Mouse (Mus musculus): ENCODE data around the gene Ddx39b. TPM values are rescaled to one million over a fixed set of nuclear protein-coding genes. Genes with fewer than 3 reads are reported as not detected.
A peak's percentile ranks its signal among the peaks of the same experiment; 100 is the strongest.

The Ddx39b gene
- polyA plus RNA-seq, 1 experiment from 2014 or later = 339 TPM

DNA sequence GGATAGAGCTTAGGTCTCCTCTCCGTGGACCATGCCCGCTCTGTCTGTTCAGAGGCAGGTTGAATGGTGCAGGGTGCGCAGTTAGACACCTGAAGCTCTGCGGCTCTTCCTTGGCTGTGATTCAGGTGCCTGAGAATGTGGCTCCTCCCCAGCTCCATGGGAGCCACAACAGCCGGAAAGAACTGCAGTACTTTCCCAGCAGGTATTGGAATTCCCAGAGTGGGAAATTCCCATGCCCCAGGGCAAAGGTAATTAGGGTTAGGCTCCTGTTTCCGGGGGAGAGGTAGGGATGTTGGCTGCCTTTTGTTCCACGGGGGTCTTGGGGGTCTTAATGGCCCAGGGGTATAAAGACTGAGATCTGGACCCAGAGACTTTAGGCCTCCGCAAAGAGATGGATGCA is 42.6 kb upstream of the Ddx39b start:
- no peak for ATAC-seq

DNA sequence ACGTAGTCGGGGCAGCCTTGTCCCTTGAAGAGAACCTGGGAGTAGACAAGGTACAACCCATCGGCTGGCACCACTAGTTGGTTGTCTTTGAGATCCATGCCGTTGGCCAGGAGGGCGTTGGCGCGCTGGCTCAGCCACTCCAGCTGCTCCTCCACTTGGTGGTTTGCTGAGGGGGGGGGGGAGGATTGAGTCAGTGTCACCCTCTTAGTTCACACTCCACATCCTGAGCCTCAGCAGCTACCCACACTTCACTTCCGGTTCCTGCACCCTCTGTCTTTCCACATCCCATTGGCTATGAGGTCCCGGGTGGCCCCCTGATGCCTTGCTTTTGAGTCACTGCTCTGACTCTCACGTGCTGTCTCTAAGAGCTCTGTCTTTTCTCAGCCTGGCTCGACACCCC is 41.1 kb upstream of the Ddx39b start:
- no peak for ATAC-seq
- WGBS = 90% methylated on average over 11 of the region's 11 CpGs
- Histone ChIP-seq H3K27ac (ENCODE audit: low read length) (no peak overlapping the region), H3K4me3 (ENCODE audit: low read depth, low read length) (no peak overlapping the region), H3K9me3 (replicated peaks; ENCODE audit: control insufficient read depth, low read length, poor library complexity, severe bottlenecking) (no peaks in the 10 kb centered on the region), H3K4me1 (ENCODE audit: control insufficient read depth, insufficient read depth, low read length) (peaks cover 7% of the 10 kb centered on the region; the same call in 1 of the 2 replicates), H3K36me3 (ENCODE audit: control insufficient read depth, insufficient read depth, low read length) (no peaks in the 10 kb centered on the region), H3K9ac (ENCODE audit: low read depth, low read length) (no peak overlapping the region), H3K4me2 (ENCODE audit: low read length) (no peak overlapping the region), H3K27me3 (ENCODE audit: control insufficient read depth, insufficient read depth, low read depth, low read length) (peaks cover 18% of the 10 kb centered on the region)

More for the DNA sequence above, 42.6 kb upstream of the Ddx39b start:
- Histone ChIP-seq H3K4me1 (ENCODE audit: control insufficient read depth, insufficient read depth, low read length) (peaks cover 9% of the 10 kb centered on the region; the same call in 1 of the 2 replicates), H3K27me3 (ENCODE audit: control insufficient read depth, insufficient read depth, low read depth, low read length) (peaks cover 25% of the 10 kb centered on the region), H3K4me2 (ENCODE audit: low read length) (no peak overlapping the region), H3K36me3 (ENCODE audit: control insufficient read depth, insufficient read depth, low read length) (no peaks in the 10 kb centered on the region), H3K27ac (ENCODE audit: low read length) (no peak overlapping the region), H3K9me3 (replicated peaks; ENCODE audit: control insufficient read depth, low read length, poor library complexity, severe bottlenecking) (no peaks in the 10 kb centered on the region), H3K4me3 (ENCODE audit: low read depth, low read length) (no peak overlapping the region), H3K9ac (ENCODE audit: low read depth, low read length) (no peak overlapping the region)
- 36% methylated on average over 8 of the region's 8 CpGs for WGBS

DNA sequence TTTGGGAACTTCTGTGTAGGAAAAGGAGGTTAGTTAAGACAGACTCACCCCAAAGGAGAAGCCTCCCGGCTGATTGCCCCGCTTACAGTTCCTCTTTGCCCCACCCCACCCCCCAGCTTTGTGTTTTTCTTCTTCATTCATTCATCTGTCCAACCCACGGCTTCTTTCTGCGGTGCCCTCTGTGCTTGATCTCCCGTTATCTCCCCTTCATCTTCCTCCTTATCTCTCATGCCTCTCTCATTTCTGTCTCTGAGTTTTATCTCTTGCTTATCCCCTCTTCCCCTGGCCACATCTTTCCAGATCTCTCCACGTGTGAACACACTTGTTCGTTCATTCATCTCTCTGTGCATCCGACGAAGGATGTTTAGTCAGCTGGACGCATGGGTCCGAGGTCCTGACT is 40.4 kb upstream of the Ddx39b start:
- no peak for ATAC-seq
- H3K4me1 ChIP-seq (ENCODE audit: control insufficient read depth, insufficient read depth, low read length) = 0 out of 2 replicates have a peak, but pooled peaks cover under 1% of the 10 kb centered on the region

DNA sequence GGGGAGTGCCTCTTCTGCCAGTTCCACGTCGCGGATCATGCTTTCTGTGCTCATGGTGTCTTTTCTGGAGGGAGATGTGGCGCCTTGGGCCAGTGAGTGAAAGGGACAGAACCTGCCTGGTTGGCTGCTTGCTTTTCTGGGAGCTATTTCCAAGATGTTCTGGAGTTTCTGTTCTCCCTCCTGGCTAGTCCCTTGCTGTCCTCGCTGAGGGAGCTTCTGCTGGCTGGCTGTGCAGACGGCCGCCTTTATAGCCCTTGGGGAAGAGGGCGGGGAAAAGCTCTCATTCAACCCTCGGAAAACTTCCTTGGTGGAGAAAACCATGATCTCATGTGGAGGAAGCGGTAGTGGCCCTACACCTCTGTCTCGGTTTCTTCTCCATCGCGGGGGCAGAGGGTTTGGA is 39.8 kb upstream of the Ddx39b start, which contains the start of gene Tnf:
Gene Tnf (minus strand): TSS at position 221 of the 400 bp plus-strand sequence.
- 51% methylated on average over 13 of the region's 13 CpGs for WGBS

More for the DNA sequence above, 40.4 kb upstream of the Ddx39b start:
- Histone ChIP-seq H3K9me3 (replicated peaks; ENCODE audit: control insufficient read depth, low read length, poor library complexity, severe bottlenecking) (no peaks in the 10 kb centered on the region), H3K36me3 (ENCODE audit: control insufficient read depth, insufficient read depth, low read length) (no peaks in the 10 kb centered on the region), H3K27ac (ENCODE audit: low read length) (no peak overlapping the region), H3K9ac (ENCODE audit: low read depth, low read length) (no peak overlapping the region), H3K4me2 (ENCODE audit: low read length) (no peak overlapping the region), H3K27me3 (ENCODE audit: control insufficient read depth, insufficient read depth, low read depth, low read length) (peaks cover 12% of the 10 kb centered on the region), H3K4me3 (ENCODE audit: low read depth, low read length) (no peak overlapping the region)
- 86% methylated on average over 11 of the region's 11 CpGs for WGBS

DNA sequence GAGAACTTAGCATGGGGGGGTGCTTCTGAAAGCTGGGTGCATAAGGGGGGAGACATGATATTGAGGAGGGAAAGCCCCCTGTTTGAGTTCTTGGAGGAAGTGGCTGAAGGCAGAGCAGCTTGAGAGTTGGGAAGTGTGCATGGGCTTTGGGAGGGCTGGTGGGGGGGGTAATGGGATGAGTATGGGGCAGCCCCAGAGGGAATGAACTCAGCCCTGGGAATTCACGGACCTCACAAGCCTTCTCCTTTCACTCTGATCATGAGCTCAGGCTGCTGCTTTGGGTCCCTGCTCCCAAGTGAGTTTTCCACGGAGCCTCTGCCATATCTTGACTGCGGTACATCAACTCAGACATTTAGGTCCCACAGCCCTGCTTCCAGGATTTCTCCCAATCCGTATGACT is 39.1 kb upstream of the Ddx39b start:
- ATAC-seq = no peak
- no peak overlapping the region for H3K4me2 ChIP-seq (ENCODE audit: low read length)
- no peaks in the 10 kb centered on the region for H3K36me3 ChIP-seq (ENCODE audit: control insufficient read depth, insufficient read depth, low read length)
- 88% methylated on average over 4 of the region's 4 CpGs for WGBS
- no peaks in the 10 kb centered on the region for H3K9me3 ChIP-seq (replicated peaks; ENCODE audit: control insufficient read depth, low read length, poor library complexity, severe bottlenecking)
- peaks cover 5% of the 10 kb centered on the region for H3K27me3 ChIP-seq (ENCODE audit: control insufficient read depth, insufficient read depth, low read depth, low read length)
- H3K4me3 ChIP-seq (ENCODE audit: low read depth, low read length) = no peak overlapping the region
- H3K27ac ChIP-seq (ENCODE audit: low read length) = no peak overlapping the region
- H3K9ac ChIP-seq (ENCODE audit: low read depth, low read length) = no peak overlapping the region
- no peaks in the 10 kb centered on the region for H3K4me1 ChIP-seq (ENCODE audit: control insufficient read depth, insufficient read depth, low read length)

More for the DNA sequence above, 39.8 kb upstream of the Ddx39b start, which contains the start of gene Tnf:
- H3K9me3 ChIP-seq (replicated peaks; ENCODE audit: control insufficient read depth, low read length, poor library complexity, severe bottlenecking) = no peaks in the 10 kb centered on the region
- no peak within 1 kb of the TSS for H3K4me2 ChIP-seq (ENCODE audit: low read length)
- no peak for ATAC-seq
- H3K9ac ChIP-seq (ENCODE audit: low read depth, low read length) = no peak within 1 kb of the TSS
- H3K27me3 ChIP-seq (ENCODE audit: control insufficient read depth, insufficient read depth, low read depth, low read length) = peaks cover 9% of the 10 kb centered on the region
- no peak within 1 kb of the TSS for H3K27ac ChIP-seq (ENCODE audit: low read length)
- no peaks in the 10 kb centered on the region for H3K36me3 ChIP-seq (ENCODE audit: control insufficient read depth, insufficient read depth, low read length)
- no peak within 1 kb of the TSS for H3K4me3 ChIP-seq (ENCODE audit: low read depth, low read length)
- H3K4me1 ChIP-seq (ENCODE audit: control insufficient read depth, insufficient read depth, low read length) = no peaks in the 10 kb centered on the region

DNA sequence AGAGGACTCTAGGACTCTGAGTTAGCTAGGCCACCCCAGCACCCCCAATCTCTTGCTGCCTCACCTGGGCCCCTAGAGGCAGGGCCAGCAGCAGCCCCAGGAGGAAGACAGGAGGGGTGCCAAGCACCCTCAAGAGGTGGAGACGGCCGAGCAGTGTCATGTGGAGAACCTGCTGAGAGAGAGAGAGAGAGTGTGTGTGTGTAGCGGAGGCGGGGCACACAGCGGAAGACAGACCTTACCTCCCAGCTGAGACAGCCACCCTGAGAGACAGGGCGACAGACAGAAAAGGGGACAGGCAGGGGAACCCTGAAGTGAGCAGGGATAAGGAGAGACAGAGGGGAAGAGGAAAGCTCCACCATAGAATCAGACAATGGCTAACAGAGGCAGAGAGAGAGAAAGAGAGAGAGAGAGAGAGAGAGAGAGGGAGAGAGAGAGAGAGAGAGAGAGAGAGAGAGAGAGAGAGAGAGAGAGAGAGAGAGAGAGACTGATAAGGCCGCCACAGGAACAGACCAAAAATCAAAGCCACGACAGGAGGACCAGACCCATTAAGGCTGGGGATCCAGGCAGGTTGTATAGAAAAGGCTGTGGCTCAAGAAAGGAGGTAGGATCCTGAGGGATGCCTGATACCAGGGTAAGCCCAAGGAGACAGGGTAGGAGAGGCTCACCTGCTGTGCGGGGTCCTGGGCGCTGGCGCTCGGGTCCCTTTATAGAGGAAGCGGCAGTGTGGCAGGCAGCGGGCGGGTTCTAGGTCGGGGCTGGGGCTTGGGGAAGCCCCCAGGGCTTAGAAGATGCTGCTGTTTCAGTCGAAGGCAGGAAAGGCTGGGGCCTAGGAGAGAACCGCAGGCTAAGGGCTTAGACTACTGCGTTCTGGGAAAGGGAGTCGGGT is 36.8 kb upstream of the Ddx39b start, which contains the start of gene Lta:
Gene Lta (minus strand): TSS at position 858 of the 886 bp plus-strand sequence.
- H3K4me3 ChIP-seq (ENCODE audit: low read depth, low read length) = no peak within 1 kb of the TSS

DNA sequence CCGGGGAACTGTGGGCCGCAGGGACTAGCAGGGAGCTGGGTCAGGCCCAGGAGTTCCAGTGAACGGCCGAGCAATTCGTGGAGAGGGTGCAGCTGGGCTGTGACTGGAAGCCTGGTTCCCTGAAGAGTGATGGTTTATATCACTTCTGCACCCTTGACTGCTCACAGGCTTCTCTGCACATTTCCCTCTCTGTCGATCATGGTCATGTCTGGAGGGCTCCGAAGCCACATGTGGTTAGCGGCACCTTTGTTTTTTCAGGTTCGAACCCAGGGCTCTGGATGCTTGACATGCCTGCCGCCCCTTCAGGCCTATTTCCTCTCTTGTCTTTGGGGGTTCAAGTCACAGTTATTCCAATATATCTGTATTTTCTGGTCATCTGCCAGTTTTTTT is 36.2 kb upstream of the Ddx39b start:
- Histone ChIP-seq H3K27me3 (ENCODE audit: control insufficient read depth, insufficient read depth, low read depth, low read length) (peaks cover 5% of the 10 kb centered on the region), H3K4me3 (ENCODE audit: low read depth, low read length) (no peak overlapping the region), H3K36me3 (ENCODE audit: control insufficient read depth, insufficient read depth, low read length) (no peaks in the 10 kb centered on the region), H3K9me3 (replicated peaks; ENCODE audit: control insufficient read depth, low read length, poor library complexity, severe bottlenecking) (no peaks in the 10 kb centered on the region), H3K4me1 (ENCODE audit: control insufficient read depth, insufficient read depth, low read length) (no peaks in the 10 kb centered on the region), H3K9ac (ENCODE audit: low read depth, low read length) (0 out of 2 replicates have a peak overlapping the region, but pooled peaks have one; percentile 40), H3K4me2 (ENCODE audit: low read length) (no peak overlapping the region), H3K27ac (ENCODE audit: low read length) (no peak overlapping the region)
- 69% methylated on average over 10 of the region's 10 CpGs for WGBS
- ATAC-seq = no peak

More for the DNA sequence above, 36.8 kb upstream of the Ddx39b start, which contains the start of gene Lta:
- 0 out of 2 replicates have a peak within 1 kb of the TSS, but pooled peaks have one; percentile 40 for H3K9ac ChIP-seq (ENCODE audit: low read depth, low read length)
- H3K36me3 ChIP-seq (ENCODE audit: control insufficient read depth, insufficient read depth, low read length) = no peaks in the 10 kb centered on the region
- peaks cover 5% of the 10 kb centered on the region for H3K27me3 ChIP-seq (ENCODE audit: control insufficient read depth, insufficient read depth, low read depth, low read length)
- no peak within 1 kb of the TSS for H3K27ac ChIP-seq (ENCODE audit: low read length)
- H3K4me1 ChIP-seq (ENCODE audit: control insufficient read depth, insufficient read depth, low read length) = no peaks in the 10 kb centered on the region
- no peak for ATAC-seq
- 0 out of 2 replicates have a peak within 1 kb of the TSS, but pooled peaks have one; percentile 3 for H3K4me2 ChIP-seq (ENCODE audit: low read length)
- WGBS = 33% methylated on average over 20 of the region's 20 CpGs
- no peaks in the 10 kb centered on the region for H3K9me3 ChIP-seq (replicated peaks; ENCODE audit: control insufficient read depth, low read length, poor library complexity, severe bottlenecking)

DNA sequence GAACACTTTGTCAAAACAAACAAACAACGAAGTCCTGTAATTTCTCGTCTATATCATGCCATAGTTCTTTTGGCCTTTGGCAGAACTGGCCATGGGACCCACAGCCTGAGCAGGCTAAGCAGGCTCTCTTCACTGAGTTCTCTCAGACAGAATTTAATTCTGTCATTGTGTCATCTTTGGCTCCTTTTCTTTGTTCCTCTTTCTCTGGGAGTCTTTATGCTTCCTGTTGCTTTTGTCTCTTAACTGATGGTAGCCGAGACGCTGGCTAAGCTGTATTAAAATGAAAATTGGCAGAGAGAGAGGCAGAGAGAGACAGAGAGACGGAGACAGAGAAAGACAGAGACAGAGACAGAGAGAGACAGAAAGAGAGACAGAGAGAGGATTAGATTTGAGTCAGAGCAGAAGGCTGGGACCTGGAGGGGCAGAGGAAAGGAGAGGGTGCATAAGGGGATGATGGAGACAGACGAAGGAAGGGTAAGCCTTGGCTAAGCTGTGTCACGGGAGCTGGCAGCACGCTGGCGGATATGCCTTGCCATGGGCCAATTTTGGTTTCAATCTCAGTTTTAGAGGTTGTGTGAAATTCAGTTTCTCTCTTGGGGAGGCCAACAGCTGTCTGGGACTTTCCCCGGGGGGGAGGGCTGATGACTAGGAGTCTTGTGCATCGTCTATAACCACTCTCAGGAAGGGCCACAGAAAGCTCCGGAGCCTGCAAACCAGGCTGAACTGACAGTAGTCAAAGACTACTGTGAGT is 31.6 kb upstream of the Ddx39b start:
- ATAC-seq = no peak
- Histone ChIP-seq H3K4me2 (ENCODE audit: low read length) (no peak overlapping the region), H3K27ac (ENCODE audit: low read length) (no peak overlapping the region), H3K4me1 (ENCODE audit: control insufficient read depth, insufficient read depth, low read length) (no peaks in the 10 kb centered on the region), H3K27me3 (ENCODE audit: control insufficient read depth, insufficient read depth, low read depth, low read length) (no peaks in the 10 kb centered on the region), H3K36me3 (ENCODE audit: control insufficient read depth, insufficient read depth, low read length) (no peaks in the 10 kb centered on the region), H3K9ac (ENCODE audit: low read depth, low read length) (no peak overlapping the region), H3K9me3 (replicated peaks; ENCODE audit: control insufficient read depth, low read length, poor library complexity, severe bottlenecking) (no peaks in the 10 kb centered on the region), H3K4me3 (ENCODE audit: low read depth, low read length) (no peak overlapping the region)
- 68% methylated on average over 12 of the region's 12 CpGs for WGBS

Measured in midbrain, embryonic 16.5 days (tissue).